Mouse (Mus musculus) cerebellum, adult 2 months (tissue): ENCODE results near the gene Rab5c.

Experiments
- CTCF ChIP-seq: fragments of 200-500 bp; IDR thresholded peaks from 2 replicates; pipeline ENCODE4 v1.5.1; 2011; ENCODE audit warnings: low read depth, mild to moderate bottlenecking, control low read depth, low read length, moderate library complexity, borderline replicate concordance; ENCODE audit not compliant: insufficient read depth
- POLR2A ChIP-seq: fragments of 200-500 bp; IDR thresholded peaks from 2 replicates; pipeline ENCODE4 v1.6.1; 2011; ENCODE audit warnings: low read length, control low read depth, borderline replicate concordance; ENCODE audit not compliant: insufficient read depth

GRCm38 (mm10) chr11:100702081-100702851 lies 35.7 kb downstream of the Rab5c start:
- peak; percentile 97 for TF ChIP-seq CTCF
- no peak for TF ChIP-seq POLR2A
